Mouse (Mus musculus): ENCODE results near the gene 4930556J24Rik. TPM values are rescaled to one million over a fixed set of nuclear protein-coding genes. Genes with fewer than 3 reads are reported as not detected.
A peak's percentile ranks its signal among the peaks of the same experiment; 100 is the strongest.
"Not testable (repeated sequence)": the region's sequence is repeated elsewhere in the genome, so short reads cannot be mapped to it uniquely, and the experiment has no call there.

4930556J24Rik gene
- not detected for total RNA-seq (2021)
- long read RNA-seq, experiment 1, partial matches to known transcripts = 0 of 5 reads
- long read RNA-seq, experiment 1, other reads (novel, unspliced or antisense) = 5 of 5 reads
- long read RNA-seq, experiment 2, partial matches to known transcripts = 0 of 1 reads
- long read RNA-seq, experiment 2, other reads (novel, unspliced or antisense) = 1 of 1 reads

GRCm38 (mm10) chr11:3976678-3977077, at the start of gene 4930556J24Rik:
4930556J24Rik (minus strand) TSS chr11:3976778.
- DNase-seq = no peak

- DNase-seq = no peak
These were observed 46.7 kb upstream of the 4930556J24Rik start for GRCm38 (mm10) chr11:4023321-4023720.

- DNase-seq = not testable (repeated sequence)
These were observed 45.5 kb upstream of the 4930556J24Rik start for GRCm38 (mm10) chr11:4022111-4022510.

- not testable (repeated sequence) for DNase-seq
These were observed 39.2 kb upstream of the 4930556J24Rik start for GRCm38 (mm10) chr11:4015796-4016195.

GRCm38 (mm10) chr11:4012616-4013015, 36.0 kb upstream of the 4930556J24Rik start:
- no peak for DNase-seq

GRCm38 (mm10) chr11:4006462-4006861, 29.9 kb upstream of the 4930556J24Rik start:
- DNase-seq = no peak

GRCm38 (mm10) chr11:4005220-4005805, 28.7 kb upstream of the 4930556J24Rik start:
- no peak for DNase-seq

- DNase-seq = peak; percentile 84
These were observed 25.0 kb upstream of the 4930556J24Rik start for GRCm38 (mm10) chr11:4001603-4002002.

GRCm38 (mm10) chr11:3999547-3999946, 23.0 kb upstream of the 4930556J24Rik start:
- DNase-seq = no peak

- DNase-seq = peak; percentile 22
These were observed 21.6 kb upstream of the 4930556J24Rik start for GRCm38 (mm10) chr11:3997978-3998720.

- DNase-seq = no peak
These were observed 20.3 kb upstream of the 4930556J24Rik start for GRCm38 (mm10) chr11:3996840-3997239.

- no peak for DNase-seq
These were observed 18.9 kb upstream of the 4930556J24Rik start for GRCm38 (mm10) chr11:3995511-3995910.

GRCm38 (mm10) chr11:3993914-3994313, 17.3 kb upstream of the 4930556J24Rik start:
- DNase-seq = no peak

- DNase-seq = no peak
These were observed 16.6 kb upstream of the 4930556J24Rik start for GRCm38 (mm10) chr11:3993132-3993531.

- no peak for DNase-seq
These were observed 13.2 kb upstream of the 4930556J24Rik start for GRCm38 (mm10) chr11:3989748-3990147.

- DNase-seq = no peak
These were observed 7.5 kb upstream of the 4930556J24Rik start for GRCm38 (mm10) chr11:3983863-3984745.

- no peak for DNase-seq
These were observed 6.8 kb upstream of the 4930556J24Rik start, which contains the start of gene Gal3st1 for GRCm38 (mm10) chr11:3983291-3983862. Gal3st1 (plus strand) TSS chr11:3983636.

- no peak for DNase-seq
These were observed 6.0 kb upstream of the 4930556J24Rik start for GRCm38 (mm10) chr11:3982275-3983209.

GRCm38 (mm10) chr11:3981536-3981935, 5.0 kb upstream of the 4930556J24Rik start:
- no peak for DNase-seq

GRCm38 (mm10) chr11:3978421-3978820, 1.8 kb upstream of the 4930556J24Rik start:
- no peak for DNase-seq

GRCm38 (mm10) chr11:3974311-3974710, 2.3 kb downstream of the 4930556J24Rik start:
- no peak for DNase-seq
